Mouse (Mus musculus) 3T3-L1 (cell line): Measurements from ENCODE around the gene Nkx1-2.

Experiments used
- DNase-seq: peaks from one replicate; pipeline ENCODE4 v3.0.0-alpha.2; 2015; ENCODE audit warnings: low read depth, low spot score

The Nkx1-2 gene

DNA sequence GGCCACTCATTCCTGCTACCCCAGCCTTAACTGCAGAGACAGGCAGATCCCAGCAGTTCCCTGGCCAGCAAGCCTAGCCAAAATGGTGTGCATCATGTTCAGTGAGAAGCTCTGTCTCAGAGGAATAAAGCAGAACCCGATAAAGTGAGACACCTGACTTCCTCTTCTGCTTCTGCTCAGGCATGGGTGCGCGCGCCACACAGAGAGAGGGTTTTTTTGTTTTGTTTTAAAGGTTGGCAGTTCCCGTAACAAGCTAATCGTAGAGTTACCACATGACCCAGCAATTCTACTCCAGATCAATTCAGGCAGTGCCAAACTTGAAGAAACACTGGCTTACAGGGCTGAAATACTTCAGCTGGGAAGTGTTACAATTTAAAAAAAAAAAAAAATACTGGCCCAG is 30.6 kb downstream of the Nkx1-2 start:
- DNase-seq, result no peak

DNA sequence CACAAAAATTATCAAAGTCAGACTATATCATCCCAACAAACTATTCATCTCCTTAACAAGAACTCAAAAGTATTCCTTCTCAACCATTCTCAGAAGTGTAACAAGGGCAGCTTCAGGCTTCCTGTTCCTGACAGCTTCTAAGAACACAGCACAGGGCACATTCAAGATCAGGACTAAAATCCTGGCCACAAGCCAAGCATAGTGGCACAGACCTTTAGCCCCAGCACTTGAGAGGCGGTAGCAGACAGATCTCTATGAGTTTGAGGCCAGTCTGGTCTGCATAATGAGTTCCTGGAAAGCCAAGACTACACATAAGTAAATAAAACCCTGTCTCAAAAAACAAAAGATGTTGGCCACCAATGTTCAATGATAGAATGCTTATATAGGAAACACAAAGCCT is 33.6 kb downstream of the Nkx1-2 start:
- no peak for DNase-seq

DNA sequence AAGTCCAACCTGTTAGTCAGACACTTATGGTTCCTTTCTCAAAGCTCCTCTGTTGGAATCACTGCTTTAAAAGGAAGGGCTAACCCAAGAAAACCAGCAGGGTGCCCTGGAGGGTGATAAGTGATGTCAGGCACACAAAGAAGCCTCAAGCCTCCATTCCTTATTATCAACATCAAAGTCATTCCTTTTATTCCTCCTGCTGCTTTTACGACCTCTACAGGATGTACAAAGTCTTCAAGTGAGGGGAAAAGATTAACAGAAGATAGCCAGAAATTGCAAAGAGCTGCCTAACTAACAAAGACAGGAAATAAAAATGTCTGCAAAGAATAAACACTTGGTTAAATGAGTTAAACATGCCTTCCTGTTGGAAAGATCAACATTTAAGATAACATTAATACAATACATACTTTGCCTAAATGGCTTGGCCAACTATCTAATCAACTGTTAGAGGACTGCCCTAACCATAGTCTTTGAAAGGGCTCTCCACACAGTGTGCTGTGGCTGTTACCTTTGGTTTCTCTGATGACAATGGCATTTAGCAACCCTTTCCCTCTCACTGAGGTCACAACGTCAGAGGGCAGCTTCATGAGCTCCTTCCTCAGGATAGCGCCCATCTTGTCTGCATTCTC is 40.2 kb downstream of the Nkx1-2 start:
- no peak for DNase-seq

DNA sequence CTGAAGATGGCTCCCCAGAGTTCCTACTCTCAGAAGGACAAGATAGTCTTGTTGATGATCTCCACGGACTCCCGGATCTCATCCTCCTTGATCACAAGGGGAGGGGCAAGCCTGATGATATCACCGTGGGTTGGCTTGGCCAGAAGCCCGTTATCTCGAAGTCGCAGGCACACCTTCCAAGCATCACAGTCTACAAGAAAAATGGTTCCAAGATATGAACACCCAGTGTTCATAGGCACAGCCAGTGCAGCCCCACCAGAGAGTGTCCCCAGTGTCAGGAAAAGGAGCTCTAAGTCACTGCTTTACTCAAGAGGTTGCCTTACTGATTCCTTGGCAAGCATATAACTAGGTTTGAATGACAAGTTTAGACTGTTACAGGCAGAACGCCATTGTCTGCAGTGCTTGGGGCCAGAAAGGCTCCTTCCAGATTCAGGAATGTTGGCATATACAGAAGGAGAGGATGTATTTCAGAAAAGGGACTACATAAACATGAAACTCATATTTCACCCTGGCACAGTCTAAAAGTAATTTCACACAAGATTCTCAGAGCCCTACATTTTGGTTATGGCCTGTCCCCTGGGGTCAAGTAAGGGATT is 41.2 kb downstream of the Nkx1-2 start:
- no peak for DNase-seq

GRCm38 (mm10) chr7:132556575-132556974 is 42.9 kb downstream of the Nkx1-2 start:
- no peak for DNase-seq

DNA sequence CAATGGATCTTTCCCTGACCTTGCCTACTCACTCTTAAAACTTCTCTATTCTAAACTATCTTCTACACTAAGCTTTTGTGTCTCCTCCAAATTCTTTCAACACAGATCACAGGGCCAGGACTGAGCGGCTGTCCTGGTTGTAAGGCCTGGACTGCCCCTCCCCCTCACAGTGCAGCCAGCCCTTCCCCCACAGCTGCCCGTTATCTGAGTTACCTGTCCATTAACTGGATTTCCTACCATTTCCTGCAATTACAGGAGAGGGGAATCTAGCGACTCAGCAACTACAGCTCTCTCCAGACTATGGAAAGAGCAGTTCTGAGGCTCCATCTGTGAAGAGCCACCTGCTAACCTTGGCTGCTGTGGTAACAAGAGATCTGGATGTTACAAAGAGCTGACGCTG is 43.5 kb downstream of the Nkx1-2 start:
- DNase-seq, result no peak

GRCm38 (mm10) chr7:132554091-132554490 is 45.3 kb downstream of the Nkx1-2 start:
- no peak for DNase-seq

GRCm38 (mm10) chr7:132551351-132552126 is 47.9 kb downstream of the Nkx1-2 start:
- DNase-seq, result peak; percentile 94

DNA sequence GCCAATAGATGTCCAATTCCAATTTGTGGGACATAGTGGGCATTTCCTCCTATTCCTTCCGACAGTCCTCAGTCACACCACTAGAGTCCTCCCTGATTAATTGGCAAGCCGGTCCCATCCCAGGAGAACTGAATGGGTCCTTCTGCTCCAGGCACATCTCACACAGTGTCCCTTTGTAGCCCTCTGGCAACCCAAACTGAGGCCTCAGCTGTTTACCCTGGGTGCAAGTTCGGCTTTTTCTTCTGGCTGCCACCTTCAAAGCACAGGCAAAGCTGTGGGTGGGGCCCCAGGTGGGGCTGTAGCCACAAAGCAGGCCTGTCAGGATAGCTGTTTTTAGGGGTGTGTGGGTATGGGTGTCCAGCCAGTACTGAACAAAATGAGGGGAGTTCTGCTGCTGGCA is 52.3 kb downstream of the Nkx1-2 start:
- DNase-seq, result no peak
